Mouse (Mus musculus): ENCODE results near the gene Gab1.

Gab1 gene

GRCm38 (mm10) chr8:80810442-80810841, 69.9 kb downstream of the Gab1 start:
- no peak for DNase-seq (ENCODE audit: low spot score)

- DNase-seq (ENCODE audit: low spot score), result no peak
Measured at GRCm38 (mm10) chr8:80807807-80808505, 72.4 kb downstream of the Gab1 start.

GRCm38 (mm10) chr8:80804066-80804619, 76.2 kb downstream of the Gab1 start:
- DNase-seq (ENCODE audit: low spot score), result no peak

- no peak for DNase-seq (ENCODE audit: low spot score)
Measured at GRCm38 (mm10) chr8:80798778-80799177, 81.5 kb downstream of the Gab1 start.

GRCm38 (mm10) chr8:80798198-80798777, 82.0 kb downstream of the Gab1 start:
- no peak for DNase-seq (ENCODE audit: low spot score)

GRCm38 (mm10) chr8:80796070-80796469, 84.2 kb downstream of the Gab1 start:
- DNase-seq (ENCODE audit: low spot score), result no peak

- DNase-seq (ENCODE audit: low spot score), result no peak
Measured at GRCm38 (mm10) chr8:80794585-80795509, 85.5 kb downstream of the Gab1 start.

GRCm38 (mm10) chr8:80793791-80794515, 86.4 kb downstream of the Gab1 start:
- no peak for DNase-seq (ENCODE audit: low spot score)

GRCm38 (mm10) chr8:80792214-80792613, 88.1 kb downstream of the Gab1 start:
- no peak for DNase-seq (ENCODE audit: low spot score)

- no peak for DNase-seq (ENCODE audit: low spot score)
Measured at GRCm38 (mm10) chr8:80789324-80789723, 91.0 kb downstream of the Gab1 start.

- no peak for DNase-seq (ENCODE audit: low spot score)
Measured at GRCm38 (mm10) chr8:80784559-80784958, 95.8 kb downstream of the Gab1 start.

GRCm38 (mm10) chr8:80783271-80783670, 97.0 kb downstream of the Gab1 start:
- DNase-seq (ENCODE audit: low spot score), result no peak

- DNase-seq (ENCODE audit: low spot score), result no peak
Measured at GRCm38 (mm10) chr8:80781338-80781737, 99.0 kb downstream of the Gab1 start.

GRCm38 (mm10) chr8:80780271-80780670, 100.0 kb downstream of the Gab1 start:
- DNase-seq (ENCODE audit: low spot score), result no peak

- DNase-seq (ENCODE audit: low spot score), result no peak
Measured at GRCm38 (mm10) chr8:80776436-80776835, 103.9 kb downstream of the Gab1 start.

GRCm38 (mm10) chr8:80772732-80773460, 107.4 kb downstream of the Gab1 start:
- no peak for DNase-seq (ENCODE audit: low spot score)

- no peak for DNase-seq (ENCODE audit: low spot score)
Measured at GRCm38 (mm10) chr8:80768451-80768850, 111.9 kb downstream of the Gab1 start.

- peak; percentile 64 for DNase-seq (ENCODE audit: low spot score)
Measured at GRCm38 (mm10) chr8:80753017-80753715, 127.2 kb downstream of the Gab1 start.

- DNase-seq (ENCODE audit: low spot score), result no peak
Measured at GRCm38 (mm10) chr8:80752429-80752828, 127.9 kb downstream of the Gab1 start.

- no peak for DNase-seq (ENCODE audit: low spot score)
Measured at GRCm38 (mm10) chr8:80749091-80749490, 131.2 kb downstream of the Gab1 start.
